Mouse (Mus musculus) G1E-ER4 (cell line): ENCODE data around the gene Slc22a12. TPM values are rescaled to one million over a fixed set of nuclear protein-coding genes. Genes with fewer than 3 reads are reported as not detected.

Source experiments
- GATA1 ChIP-seq: IDR thresholded peaks from one replicate; pipeline ENCODE4 v1.8.0; 2012; ENCODE audit warnings: low read length, inconsistent platforms
- polyA plus RNA-seq: library from polyadenylated mRNA; stranded (reverse); fragments of >175 nt; gene quantifications from 2 replicates; pipeline ENCODE4 v1.2.3, GENCODE M21; 2012

Gene Slc22a12
- not detected in 2 replicates for polyA plus RNA-seq

DNA sequence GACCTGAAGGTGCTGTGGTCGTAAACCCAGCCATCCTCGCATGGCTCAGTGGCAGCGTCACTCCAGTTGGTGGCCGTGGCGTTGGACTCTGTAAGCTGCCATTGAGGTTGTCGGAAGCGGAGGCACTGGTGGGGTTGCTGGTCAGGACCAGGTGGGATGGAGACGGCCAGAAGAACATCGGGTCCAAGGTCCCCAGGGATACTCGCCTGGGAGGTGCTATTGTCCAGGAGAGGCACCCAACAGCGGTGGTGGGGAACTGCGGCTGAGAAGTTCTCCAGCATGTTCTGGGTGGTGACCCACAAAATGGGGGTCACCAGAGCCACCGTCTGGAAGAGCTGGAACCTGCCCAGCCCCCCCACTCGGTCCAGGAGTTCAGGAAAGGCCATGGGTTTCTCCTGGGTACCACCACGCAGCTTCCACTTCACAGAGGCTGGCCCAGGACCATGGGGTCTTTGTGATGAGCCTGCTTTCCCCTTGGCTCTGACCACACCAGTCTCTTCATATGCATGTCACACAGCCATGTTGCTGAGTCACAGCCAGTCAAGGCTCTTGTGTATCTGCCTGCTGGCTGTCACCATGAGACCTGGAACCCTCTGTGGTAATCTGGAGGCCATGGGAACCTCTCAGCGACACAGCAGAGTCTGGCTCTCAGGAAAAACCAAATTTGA is at the start of gene Slc22a12:
Slc22a12 (minus strand) TSS at position 666 of the 668 bp plus-strand sequence.
- no peak for TF ChIP-seq GATA1

DNA sequence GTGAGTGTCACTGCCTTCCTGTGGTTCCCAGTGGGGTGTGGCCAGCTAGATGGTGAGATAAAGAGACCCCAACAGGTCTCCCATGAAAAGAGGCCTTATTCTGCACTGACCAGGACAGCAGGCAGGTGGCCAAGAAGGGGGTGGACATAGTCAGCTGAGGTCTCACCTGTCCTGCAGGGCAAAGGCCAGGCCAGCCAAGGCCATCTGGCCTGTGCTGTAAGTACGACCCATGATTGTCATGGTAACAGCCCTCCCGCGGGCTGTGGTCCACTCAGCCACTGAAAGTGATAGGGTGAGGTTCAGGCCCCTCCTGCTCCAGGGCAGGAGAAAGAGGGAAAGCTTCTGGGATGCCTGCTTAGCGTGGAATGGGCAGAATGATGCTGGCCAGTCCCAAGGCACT is 29.2 kb upstream of the Slc22a12 start:
- TF ChIP-seq GATA1 = no peak

DNA sequence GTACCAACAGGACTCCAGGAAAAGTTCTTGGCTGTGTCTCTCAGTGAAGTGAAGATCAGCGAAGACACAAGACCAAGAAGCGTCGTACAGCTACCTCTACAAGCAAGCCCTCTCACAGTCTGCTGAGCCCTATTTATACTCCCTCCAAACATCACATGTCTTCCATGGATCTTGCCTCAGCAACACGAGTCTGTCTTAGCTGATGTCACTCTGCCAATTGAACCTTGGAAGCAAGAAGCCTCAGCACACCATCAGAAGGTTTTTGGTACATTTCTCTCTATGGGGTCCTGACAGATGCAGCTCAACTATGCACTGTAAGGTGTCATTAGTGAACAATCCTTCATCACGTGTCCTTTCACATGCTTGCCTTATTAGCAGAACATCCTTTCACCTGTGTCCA is 28.6 kb upstream of the Slc22a12 start:
- TF ChIP-seq GATA1 = no peak

DNA sequence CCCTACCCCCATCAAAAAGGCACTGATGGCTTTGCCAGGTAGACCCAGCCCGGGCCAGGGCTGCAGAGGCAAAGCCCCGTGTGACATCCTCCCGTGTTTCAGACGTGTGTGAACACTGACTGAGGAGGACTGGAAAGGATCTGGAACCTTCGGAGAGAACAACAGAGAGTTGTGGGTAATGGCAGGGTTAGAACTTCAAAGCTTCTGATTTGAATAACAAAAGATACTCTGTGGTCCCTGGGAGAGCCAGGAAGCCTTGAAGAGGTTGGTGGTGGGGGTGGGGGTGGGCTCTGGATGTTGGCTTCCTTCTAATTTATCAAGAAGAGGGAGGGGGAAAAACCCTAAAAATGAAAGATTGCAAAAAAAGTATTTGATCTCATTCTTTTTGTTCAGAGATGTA is 26.7 kb upstream of the Slc22a12 start:
- TF ChIP-seq GATA1 = no peak

DNA sequence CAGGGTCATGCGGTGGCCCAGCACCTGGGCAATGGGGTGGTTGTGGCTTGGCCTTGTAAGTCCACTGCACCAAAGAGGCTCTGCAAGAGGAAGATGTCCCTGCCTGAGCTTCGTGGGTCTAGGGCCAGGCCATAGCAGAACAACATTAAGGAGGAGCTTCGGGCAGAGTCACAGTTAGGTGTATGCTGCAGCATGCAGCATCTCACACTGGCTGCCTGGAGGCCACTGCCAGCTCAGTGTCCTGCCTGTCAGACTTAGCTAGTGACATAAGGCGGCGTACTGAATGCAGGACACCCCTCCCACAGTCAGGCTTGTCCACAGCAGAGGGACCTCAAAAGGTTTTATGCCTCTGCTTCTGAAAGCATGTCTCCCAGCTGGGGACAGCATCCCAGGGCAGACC is 26.2 kb upstream of the Slc22a12 start:
- no peak for TF ChIP-seq GATA1

DNA sequence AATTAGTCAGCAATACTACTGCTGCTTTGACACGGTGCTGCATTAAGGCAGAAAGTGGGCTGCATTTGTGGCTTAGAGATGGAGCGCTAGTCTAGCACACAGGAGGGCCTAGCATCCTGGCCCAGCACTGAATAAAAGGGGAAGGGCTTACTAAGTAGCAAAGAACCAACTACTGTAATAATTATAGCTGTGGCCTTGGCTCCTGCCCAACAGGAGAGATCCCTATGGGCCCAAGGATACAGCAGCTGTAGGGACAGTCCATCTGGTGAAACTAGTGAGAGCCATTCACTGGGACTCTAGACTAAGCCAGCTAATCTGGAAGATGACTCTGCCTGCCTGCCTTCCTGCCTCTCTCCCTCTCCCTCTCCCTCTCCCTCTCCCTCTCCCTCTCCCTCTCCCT is 23.6 kb upstream of the Slc22a12 start:
- no peak for TF ChIP-seq GATA1

DNA sequence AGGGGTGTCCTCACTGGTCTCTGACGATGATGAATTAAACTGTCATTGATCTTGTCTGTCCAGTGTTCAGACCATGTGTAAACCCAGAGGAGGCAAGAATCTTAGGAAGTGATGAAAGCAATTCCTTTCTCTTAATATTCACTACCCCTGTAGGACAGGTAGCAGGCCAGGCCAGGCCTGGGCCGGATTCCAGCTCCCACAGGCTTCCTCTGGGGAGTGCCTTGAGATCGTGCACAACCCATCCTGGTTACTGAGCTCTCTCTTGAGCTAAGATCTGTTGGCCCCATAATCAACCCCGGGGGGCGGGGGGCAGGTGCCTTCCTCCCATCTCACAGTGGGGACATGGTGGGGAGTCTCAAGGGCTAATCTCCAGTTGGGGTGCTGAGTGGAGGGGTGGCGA is 22.3 kb upstream of the Slc22a12 start:
- TF ChIP-seq GATA1 = no peak

DNA sequence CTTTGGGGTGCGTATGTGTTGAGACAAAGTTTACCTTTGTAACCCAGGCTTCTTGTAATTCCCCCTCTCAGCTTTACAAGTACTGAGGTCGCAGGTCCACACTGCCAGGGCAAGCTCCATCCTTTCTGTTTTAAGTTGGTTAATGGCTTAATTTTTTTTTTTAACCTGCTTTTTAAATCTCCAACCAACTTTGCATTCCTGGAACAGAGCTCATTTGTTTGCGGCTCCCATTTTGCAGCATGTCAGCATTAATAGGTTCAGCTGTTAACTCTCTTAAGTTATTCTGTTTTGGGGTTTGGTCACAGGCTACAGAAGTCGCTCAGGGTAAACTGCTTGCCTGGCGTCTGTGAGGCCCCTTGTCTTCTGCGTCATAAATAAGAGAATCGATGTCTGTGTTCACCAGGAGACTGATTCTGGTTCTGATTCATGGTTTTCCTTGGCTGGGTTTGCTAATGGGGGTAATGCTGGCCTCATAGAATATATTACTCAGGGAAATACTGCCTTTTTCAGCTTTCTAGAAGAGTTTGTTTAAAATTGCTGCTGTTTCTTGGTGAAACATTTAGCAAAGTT is 17.5 kb upstream of the Slc22a12 start:
- TF ChIP-seq GATA1 = no peak

DNA sequence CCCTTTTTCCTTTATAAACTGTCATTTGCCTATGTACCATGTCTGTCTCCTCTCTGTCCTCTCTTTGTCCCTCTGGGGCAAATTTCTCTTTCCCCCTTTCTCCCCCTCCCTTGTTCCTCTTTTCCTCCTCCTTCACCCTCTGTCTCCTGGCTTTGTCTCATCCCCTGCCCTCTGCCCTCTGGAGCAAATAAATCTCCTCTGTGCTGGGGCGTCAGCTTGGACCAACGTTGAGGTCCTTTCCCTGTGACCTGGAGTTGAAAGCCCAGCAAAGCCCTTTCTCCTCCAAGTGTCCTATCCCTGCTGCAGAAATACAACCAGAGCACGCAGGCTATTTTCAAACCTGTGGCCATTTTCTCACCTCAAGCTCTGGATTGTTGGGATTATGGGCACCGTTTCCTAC is 16.7 kb upstream of the Slc22a12 start:
- no peak for TF ChIP-seq GATA1

DNA sequence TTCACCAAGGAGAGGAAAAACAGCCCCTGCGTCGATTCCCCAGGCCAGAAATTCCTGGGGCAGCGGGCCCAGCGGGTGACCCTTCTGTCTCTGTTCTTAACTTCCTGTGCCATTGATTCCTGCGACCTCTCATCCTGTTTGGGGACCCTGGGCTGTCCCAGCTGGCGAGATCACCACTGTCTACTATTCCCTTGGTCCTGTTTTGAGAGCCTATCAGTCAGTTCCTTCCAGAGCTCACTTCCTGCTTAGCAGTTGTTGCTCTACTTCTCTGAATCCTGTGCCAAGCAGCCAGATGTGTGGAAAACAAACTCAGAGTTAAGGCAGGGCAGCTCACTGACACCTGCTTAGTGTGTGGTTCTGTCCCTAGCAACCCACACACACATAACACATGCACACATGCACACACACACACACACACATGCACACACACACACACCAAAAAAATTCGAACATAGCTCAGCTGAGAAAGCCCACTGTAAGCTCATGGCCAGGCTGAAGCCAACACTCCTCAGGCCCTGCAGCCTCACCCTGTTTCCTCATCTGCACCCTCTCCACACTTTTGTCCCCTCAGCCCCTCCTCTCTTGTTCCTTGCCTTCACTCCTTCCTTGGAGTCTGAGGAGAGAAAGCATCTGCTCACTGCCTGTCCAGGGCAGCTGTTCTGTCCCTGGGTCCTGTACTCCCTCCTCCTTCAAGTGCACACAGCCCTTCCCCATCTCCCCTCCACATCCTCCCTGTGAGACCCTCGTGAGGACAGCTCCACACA is 11.2 kb upstream of the Slc22a12 start:
- no peak for TF ChIP-seq GATA1

DNA sequence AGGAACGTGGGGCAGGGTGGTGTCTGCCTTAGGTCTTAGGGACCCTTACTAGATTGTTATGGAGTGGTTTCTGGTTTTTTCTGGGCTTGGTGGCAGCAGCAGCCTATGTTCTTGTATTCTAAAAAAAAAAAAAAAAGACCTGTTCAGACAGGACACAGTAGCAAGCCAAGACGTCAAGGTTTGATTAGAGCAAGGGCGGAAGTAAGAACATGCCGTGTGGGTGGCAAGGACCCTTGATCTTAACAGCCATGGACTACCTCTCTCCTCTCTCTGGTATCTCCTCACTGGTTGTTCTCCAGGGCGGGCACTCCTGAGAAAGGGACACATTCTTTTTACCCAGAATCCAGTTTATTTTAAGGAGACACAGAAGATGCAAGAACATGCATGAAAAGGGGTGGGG is 10.3 kb upstream of the Slc22a12 start:
- TF ChIP-seq GATA1 = no peak

DNA sequence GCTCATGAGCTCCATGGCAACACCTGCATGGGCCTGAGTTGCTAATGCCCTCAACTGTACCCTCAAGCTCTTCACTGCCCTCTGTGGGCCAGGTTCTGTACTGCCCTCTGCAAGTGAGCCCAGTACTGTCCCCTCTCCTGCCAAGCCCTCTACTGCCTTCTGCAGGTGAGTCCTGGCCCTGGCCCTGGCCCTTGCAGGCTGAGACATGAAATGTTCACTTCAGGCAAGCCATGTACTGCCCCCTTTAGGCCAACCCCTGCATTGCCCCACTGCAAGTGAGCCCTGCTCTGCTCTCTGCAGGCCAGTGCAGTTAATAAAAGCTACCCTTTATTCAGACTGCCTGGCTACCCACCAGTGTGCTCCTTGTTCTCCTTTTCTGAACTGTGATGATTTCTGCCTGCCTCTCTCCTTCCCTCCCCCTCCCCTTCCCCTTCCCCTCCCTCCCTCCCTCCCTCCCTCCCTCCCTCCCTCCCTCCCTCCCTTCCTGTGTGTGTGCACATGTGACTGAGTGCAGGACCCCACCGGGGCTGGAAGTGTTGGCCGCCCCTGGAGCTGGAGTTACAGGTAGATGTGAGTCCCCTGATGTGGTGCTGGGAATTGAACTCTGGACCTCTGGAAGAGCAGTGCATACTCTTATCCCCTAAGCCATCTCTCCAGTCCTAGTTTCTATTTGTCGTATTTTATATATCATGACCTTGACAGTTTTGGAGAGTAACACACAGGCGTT is 9.6 kb upstream of the Slc22a12 start:
- TF ChIP-seq GATA1 = no peak

DNA sequence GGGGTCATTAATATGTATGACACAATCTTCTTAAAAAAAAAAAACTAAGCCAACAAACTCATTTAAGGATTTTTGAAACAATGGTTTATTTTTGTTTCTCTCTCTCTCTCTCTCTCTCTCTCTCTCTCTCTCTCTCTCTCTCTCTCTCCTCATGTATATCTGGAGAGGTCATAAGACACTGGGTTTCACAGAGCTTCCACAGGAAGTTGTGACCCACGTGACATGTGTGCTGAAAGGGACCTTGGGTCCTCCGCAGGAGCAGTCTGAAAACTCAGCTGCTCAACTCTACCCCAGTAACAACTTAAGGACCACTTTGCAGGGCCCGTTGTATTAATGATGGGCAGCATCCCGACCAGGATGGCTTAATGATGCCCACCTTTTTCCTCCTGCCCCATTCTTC is 8.4 kb upstream of the Slc22a12 start:
- TF ChIP-seq GATA1 = no peak

DNA sequence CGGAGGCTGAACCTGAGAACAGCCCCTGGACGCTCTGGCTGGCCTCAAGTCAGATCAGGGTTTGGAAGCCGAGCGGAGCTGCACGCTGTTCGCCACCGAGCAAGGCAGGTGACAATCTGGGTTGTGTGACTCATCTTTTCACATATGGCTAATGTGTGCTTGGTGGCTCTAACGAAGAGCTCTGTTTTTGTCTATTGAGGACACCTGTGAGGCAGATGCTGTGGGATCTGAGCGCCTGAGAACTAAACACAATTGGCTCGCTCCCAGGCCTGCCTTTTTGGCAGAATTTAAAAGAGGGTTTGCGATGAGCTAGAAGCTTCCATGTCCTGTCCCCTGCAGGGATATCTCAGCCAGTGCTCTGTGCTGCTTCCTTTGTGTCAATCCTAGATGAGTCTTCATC is 6.7 kb upstream of the Slc22a12 start:
- TF ChIP-seq GATA1 = no peak

DNA sequence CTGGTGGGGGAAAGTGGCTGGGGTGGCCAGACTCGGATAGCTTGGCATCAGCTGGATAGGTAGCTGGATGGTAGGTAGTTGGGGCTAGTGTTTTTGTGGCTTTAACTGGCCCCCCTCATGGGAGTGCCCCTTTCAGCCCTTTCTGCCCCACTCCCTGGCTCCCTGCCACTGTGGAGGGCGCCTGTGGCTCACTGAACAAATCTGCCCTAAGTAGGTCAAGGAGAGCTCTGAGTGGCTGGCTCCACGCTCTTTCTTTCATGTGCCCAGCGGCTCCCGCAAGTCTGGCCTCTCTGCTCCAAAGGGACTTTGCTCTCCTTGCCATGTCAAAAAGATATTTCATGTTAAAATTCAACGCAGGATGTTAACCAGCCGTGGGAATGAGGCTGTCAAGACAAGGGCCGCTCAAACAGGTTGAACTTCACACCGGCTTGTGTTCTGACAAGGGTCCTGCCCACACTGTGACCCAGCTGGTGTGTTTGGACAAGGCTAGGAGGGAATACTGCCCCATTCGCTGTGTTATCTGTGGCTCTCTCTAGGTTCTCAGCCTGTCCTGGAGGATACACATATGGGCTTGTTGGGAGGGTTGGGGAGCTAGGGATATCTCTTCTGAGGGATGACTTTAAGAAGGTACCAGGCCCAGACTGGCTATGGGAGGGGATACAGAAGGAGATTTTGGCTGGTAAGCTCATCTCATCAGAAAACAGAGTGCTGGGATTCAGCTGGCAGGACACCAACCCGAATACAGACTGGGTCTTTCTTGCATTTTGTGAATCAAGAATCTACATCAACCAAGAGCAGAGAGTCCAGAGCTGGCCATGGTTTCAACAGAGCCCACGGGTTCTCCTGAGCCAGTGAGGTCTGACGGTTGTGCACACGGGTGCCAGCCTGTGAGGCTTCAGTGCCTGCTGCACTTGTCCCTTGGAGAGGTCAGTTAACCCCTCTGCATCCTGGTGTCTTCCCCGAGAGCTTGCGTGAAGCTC is 5.9 kb upstream of the Slc22a12 start:
- no peak for TF ChIP-seq GATA1
